Mouse (Mus musculus): Measurements from ENCODE around the gene Gdpd4.

Gdpd4 gene

DNA sequence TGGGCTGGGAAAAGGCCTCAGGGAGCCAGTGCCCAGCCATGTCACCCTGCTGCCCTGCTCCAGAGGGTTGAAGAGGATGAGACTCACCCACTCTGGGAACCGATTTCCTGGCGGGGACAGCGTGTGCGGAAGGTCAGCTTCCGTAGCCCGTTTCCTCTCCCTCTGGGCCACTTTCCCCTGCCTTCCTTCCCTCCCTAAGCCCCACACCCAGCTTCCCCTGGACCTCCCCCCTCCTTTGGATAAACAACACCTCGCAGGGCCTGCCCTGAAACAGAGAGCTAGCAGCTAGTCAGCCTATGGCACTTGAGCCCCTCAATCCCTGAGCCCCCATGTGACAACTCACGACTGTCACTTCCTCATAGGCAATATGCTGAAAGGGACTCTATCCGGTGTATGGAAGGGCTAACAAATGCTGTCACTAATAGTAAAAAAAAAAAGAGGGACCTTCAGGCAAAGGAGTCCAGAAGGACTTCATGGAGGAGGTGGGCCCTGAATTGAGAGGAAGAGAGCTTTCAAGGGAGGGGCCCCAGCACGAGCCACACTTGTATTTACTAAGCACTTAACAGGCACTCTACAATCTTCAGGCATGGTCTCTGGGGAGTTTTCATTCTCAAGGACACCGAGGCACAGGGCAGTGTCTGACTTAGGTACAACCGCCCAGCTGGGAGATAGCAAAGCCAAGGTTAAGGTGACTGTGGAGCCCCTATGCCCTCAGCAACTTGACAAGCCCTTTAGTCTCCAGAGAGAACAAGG lies 165.0 kb downstream of the Gdpd4 start:
- no peak for DNase-seq (ENCODE audit: low spot score in 2 of 2)

- DNase-seq (ENCODE audit: low spot score in 2 of 2): no peak
Measured at GRCm38 (mm10) chr7:98085314-98085713, 165.6 kb downstream of the Gdpd4 start.

- DNase-seq (ENCODE audit: low spot score in 2 of 2): no peak
Measured at GRCm38 (mm10) chr7:98086346-98086745, 166.6 kb downstream of the Gdpd4 start.

DNA sequence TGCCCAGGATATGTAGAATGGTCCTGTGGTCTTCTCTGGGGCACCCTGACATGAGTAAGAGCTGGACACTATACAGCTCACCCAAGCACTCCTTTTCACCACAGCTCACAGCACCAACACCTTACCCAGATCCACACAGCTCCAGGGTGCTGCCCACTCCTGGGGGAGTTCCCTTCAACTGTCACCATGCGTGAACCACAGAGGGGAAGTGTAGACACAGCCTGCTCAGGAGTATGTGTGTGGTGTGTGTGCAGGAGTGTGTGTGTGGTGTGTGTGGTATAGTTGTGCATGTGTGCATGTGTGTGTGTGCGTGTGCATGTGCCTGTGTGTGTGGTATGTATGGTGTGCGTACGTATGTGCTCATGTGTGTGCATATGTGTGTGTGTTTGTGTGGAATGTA lies 176.1 kb downstream of the Gdpd4 start:
- no peak for DNase-seq (ENCODE audit: low spot score in 2 of 2)

DNA sequence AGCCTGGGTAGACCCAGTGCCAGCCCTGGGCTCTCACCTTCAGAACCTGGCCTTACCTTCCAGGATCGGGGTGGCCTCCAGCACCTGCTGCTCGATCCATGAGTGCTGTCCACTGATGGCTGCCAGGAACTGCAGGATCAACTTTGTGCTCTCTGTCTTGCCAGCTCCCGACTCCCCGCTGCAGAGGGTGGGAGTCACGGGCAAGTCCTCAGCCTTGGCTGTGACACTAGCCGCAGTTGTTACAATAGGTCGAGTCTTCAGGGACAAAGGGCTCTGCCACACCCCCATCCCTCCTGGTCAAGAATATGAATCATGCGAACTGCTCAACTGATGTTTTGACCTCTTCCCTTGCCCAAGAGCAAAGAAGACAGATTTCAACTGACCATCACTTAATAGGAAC lies 177.8 kb downstream of the Gdpd4 start:
- DNase-seq (ENCODE audit: low spot score in 2 of 2): no peak
